Mouse (Mus musculus): ENCODE measurements around the gene Fgfr2. TPM values are rescaled to one million over a fixed set of nuclear protein-coding genes. Genes with fewer than 3 reads are reported as not detected.

The Fgfr2 gene
- total RNA-seq, 2 experiments from 2014 or later = 44.0 to 52.8 TPM

GRCm38 (mm10) chr7:132891561-132892310 lies 231.4 kb downstream of the Fgfr2 start:
- DNase-seq (ENCODE audit: low spot score in 2 of 2) = no peak

DNA sequence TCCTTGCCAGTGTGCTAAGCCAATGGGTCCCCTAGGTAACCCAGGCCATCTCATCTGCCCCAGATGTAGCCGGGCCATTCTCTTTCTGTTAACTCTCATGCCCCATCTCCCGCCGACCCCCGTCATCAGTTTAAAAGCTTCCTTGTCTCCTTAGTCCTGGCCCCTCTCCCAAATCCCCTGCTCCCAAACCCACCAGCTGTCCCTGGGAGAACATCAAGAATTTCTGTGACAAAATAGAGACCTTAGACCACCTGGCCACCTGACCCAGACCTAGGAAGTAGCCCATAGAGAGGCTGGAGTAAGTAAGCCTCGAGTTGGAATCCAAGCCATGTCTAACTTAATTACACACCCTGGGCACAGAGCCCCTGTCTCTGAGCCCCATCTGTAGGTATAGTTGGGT lies 232.9 kb downstream of the Fgfr2 start:
- DNase-seq (ENCODE audit: low spot score in 2 of 2) = no peak

DNA sequence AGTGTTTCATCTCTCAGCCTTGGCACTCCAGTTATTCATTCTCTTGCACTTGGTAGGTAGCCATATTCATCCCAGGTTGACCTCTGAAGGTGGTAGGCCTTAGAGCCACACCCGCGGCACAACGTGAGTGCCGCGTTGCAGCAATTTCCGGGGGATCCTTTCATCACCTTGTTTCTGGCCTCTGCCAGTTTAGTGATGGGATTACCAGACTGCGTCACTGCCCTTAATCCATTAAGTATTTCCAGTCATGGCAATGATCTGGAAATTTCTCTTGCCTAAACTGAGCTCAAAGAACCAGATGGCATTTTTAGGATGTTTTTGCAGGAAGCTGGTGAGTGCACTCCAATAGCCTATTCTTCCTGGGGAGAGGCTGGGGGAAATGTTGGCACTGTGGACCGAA lies 233.5 kb downstream of the Fgfr2 start:
- DNase-seq (ENCODE audit: low spot score in 2 of 2) = no peak

DNA sequence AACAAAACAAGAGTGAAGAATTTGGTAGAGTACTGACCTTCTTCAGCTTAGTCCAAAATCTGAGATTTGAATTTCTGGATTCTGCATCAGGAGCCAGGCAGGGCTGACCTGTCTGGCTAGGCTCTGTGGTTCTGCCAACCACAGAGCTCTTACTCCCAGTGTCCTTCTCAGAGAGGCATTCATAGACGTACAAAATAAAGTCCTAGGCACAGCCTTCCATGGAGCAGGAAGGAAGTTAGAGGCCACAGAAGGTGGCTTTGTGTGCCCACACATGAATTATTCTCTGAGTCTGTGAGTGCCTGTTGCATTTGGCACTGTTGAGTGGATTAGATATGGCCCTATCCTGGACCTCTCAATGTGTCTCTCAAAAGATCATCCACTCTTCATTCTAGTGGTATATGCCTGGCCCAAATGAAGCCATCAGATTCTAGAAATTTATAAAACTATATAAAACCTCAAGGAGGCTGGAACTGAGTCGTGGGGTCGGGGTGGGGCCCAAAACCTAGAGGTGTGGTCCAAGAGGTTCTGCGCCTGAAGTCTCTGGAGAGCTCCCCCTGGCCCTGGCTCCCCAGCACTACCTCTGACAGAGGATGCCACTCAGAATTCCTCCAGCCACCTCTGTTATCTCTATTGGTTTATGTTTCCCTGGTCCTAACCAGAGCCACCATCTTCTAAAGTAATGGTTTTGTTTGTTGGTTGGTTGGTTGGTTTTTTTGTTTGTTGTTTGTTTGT lies 234.5 kb downstream of the Fgfr2 start:
- no peak for DNase-seq (ENCODE audit: low spot score in 2 of 2)

DNA sequence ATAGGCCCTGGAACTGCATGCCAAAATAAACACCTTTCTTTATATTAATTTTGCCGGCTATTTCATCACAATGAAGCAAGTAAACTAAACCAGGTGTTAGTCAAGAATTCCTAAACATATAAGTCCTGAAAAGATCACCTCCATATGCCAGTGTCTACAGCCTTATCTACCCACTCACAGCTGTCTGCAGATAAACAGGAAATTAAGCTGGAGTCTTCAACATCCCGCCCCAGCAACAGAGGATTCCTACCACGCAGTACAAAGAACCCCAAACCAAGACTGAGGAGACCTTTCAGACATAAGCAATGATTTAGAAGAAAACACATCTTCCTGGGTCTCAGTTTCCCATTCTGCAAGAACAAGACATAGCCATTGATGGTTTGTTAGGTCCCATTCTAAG lies 235.1 kb downstream of the Fgfr2 start:
- no peak for DNase-seq (ENCODE audit: low spot score in 2 of 2)

GRCm38 (mm10) chr7:132887019-132887804 lies 235.9 kb downstream of the Fgfr2 start:
- no peak for DNase-seq (ENCODE audit: low spot score in 2 of 2)

DNA sequence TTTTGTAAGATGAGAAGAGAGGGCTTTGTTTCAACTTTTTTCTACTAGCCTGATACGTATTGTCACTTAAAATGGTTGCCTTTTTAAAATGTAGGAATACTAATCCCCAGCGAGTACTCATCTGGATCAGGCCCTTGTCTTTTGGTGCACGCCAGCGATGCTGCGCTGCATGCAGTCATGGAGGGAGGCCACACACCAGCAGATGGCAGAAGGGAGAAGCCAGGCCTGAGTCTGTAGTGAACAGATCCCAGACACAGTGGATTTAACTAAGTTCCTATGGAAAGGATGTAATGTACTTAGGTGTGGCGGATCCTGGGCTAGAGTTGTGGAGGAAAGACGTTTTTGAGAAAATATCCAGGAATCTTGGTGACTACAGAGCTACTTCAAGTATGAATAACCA lies 239.1 kb downstream of the Fgfr2 start:
- peak; percentile 16 to 19 for DNase-seq (ENCODE audit: low spot score in 2 of 2)

GRCm38 (mm10) chr7:132882343-132882742 lies 240.8 kb downstream of the Fgfr2 start:
- no peak for DNase-seq (ENCODE audit: low spot score in 2 of 2)

GRCm38 (mm10) chr7:132880276-132880675 lies 242.9 kb downstream of the Fgfr2 start:
- no peak for DNase-seq (ENCODE audit: low spot score in 2 of 2)

DNA sequence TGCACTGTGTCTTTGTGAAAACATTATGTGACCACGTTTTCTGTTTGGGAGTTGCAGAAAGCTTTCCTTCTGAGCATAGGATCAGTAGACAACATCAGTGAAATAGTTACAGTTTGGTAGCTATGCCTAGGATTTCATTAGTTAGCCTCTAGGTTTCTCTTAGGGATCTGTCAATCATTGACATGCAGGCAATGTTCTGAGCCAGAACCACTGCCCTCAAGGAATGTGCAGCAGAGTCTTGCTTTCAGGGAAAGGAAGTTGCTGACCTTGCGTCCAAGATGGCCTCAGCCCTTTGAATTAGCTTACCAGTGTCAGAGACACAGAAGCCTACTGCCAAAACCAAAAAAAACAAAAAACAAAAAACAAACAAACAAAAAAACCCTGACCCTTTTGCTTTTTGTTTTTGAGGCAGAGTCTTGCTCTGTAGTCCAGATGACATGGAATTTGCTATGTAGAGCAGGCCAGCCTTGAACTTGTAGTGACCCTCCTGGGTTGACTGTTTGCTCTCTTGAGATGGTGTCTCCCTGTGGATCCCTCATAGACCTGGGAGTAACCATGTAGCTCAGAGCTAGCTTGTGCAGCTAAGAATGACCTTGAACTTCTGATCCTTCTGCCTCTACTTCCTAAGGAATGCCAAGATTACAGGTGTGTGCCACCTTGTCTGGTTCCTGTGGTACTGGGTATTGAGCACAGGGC lies 247.6 kb downstream of the Fgfr2 start:
- DNase-seq (ENCODE audit: low spot score in 2 of 2) = no peak

DNA sequence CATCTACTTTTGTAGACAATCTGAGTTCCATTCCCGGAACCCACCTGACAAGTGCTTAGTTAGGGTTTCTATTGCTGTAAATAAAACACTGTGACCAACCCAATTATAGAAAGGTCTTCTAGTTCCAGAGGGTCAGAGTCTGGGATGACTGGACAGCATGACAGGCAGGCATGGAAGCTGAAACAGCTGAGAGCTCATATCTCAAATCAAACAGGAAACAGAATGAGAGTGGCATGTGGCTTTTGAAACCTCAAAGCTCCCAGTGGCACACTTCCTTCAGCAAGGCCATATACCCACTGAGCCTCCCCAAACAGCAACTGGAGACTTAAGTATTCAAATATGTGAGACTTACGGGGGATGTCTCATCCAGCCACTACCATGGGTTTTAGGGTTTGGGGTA lies 250.1 kb downstream of the Fgfr2 start:
- no peak for DNase-seq (ENCODE audit: low spot score in 2 of 2)

- DNase-seq (ENCODE audit: low spot score in 2 of 2) = no peak
Measured at GRCm38 (mm10) chr7:132866316-132866715, 256.8 kb downstream of the Fgfr2 start.

DNA sequence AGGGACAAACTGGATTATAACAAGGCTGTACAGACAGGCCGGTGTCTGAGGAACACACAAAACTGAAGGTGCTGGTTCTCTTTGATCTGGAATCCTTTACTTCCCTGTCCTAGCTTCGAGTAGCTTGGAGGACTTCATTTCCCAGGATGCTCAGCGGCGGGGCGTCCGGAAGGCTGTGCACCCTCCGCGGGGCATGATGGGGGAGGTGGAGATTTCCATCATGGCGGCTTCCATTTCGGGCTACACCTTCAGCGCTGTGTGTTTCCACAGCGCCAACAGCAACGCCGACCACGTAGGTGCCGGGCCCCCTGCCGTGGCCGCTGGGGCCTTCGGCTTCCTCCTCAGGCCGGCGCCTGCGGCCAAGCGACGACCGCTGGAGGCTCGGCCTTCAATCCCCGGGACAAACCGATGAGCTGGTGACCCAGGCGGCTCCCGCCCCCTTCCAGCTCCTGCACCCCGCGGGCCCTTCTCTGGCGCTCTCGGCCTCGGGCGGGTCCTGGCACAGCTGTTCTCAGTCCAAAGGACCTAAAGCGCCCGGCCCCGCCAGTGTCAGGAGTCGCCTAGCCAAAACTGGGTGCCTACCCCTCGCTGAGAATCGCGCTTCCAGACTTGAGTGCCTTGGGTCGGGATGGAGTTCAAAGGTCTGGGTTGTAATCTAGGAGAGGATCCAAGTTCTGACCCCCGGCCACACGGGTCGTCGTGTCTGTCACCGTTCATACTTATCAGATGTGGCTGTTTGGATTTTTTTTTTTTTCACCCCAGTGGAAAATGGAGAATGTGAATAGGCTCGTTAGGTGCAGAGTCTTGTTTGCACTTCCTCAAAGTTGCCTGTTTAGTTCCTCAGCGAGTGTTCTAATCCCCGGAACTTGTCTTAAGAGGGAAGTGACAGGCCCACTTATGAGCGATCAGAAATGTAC lies 263.9 kb downstream of the Fgfr2 start, which contains the start of gene Abraxas2:
Abraxas2 (plus strand) TSS at position 184 of the 917 bp plus-strand sequence.
- peak; percentile 95 for DNase-seq (ENCODE audit: low spot score in 2 of 2)

GRCm38 (mm10) chr7:132858043-132858608 lies 265.0 kb downstream of the Fgfr2 start:
- DNase-seq (ENCODE audit: low spot score in 2 of 2) = no peak

- DNase-seq (ENCODE audit: low spot score in 2 of 2) = no peak
Measured at GRCm38 (mm10) chr7:132856083-132856482, 267.1 kb downstream of the Fgfr2 start.

- no peak for DNase-seq (ENCODE audit: low spot score in 2 of 2)
Measured at GRCm38 (mm10) chr7:132853946-132854345, 269.2 kb downstream of the Fgfr2 start.

- no peak for DNase-seq (ENCODE audit: low spot score in 2 of 2)
Measured at GRCm38 (mm10) chr7:132853361-132853760, 269.8 kb downstream of the Fgfr2 start.

GRCm38 (mm10) chr7:132852173-132852844 lies 270.8 kb downstream of the Fgfr2 start, which contains the start of gene Eef1akmt2:
TSS of gene Eef1akmt2 (minus strand) at chr7:132852673.
- peak; percentile 78 to 83 for DNase-seq (ENCODE audit: low spot score in 2 of 2)

GRCm38 (mm10) chr7:132843152-132843551 lies 280.0 kb downstream of the Fgfr2 start:
- DNase-seq (ENCODE audit: low spot score in 2 of 2) = no peak

Data from left cerebral cortex, adult 18-20 months (tissue).